Mouse (Mus musculus) heart, adult 2 months (tissue): ENCODE data around the gene Csnk1g1. TPM values are rescaled to one million over a fixed set of nuclear protein-coding genes. Genes with fewer than 3 reads are reported as not detected.

Source experiments
- DNase-seq, 2 experiments: peaks; one replicate each; pipeline ENCODE4 v3.0.0; 2021
- H3K27ac ChIP-seq: fragments of 200-600 bp; 2 replicates; pipeline ENCODE4 v1.8.1; 2022
- H3K27me3 ChIP-seq: fragments of 200-500 bp; 2 replicates; pipeline ENCODE4 v1.6.1; 2012; ENCODE audit warnings: mild to moderate bottlenecking, low read length, inconsistent platforms, mixed read lengths; ENCODE audit not compliant: control insufficient read depth, insufficient read depth
- H3K36me3 ChIP-seq: fragments of 200-500 bp; 2 replicates; pipeline ENCODE4 v1.6.1; 2012; ENCODE audit warnings: low read length, inconsistent platforms; ENCODE audit not compliant: control insufficient read depth, insufficient read depth
- H3K4me1 ChIP-seq: fragments of 200-500 bp; 2 replicates; pipeline ENCODE4 v1.6.1; 2011; ENCODE audit warnings: low read length; ENCODE audit not compliant: control insufficient read depth, insufficient read depth
- H3K4me3 ChIP-seq: fragments of 200-600 bp; 2 replicates; pipeline ENCODE4 v1.8.1; 2022
- H3K79me2 ChIP-seq: fragments of 200-500 bp; replicated peaks from 2 replicates; pipeline ENCODE4 v1.6.1; 2012; ENCODE audit warnings: mild to moderate bottlenecking, inconsistent platforms, low read length, moderate library complexity, mixed read lengths; ENCODE audit not compliant: control insufficient read depth, insufficient read depth
- H3K9ac ChIP-seq: fragments of 200-500 bp; 2 replicates; pipeline ENCODE4 v1.6.1; 2012; ENCODE audit warnings: low read depth, mild to moderate bottlenecking, control low read depth, inconsistent platforms, low read length, mixed read lengths
- CTCF ChIP-seq: fragments of 200-600 bp; IDR thresholded peaks from 2 replicates; pipeline ENCODE4 v1.8.1; 2022; ENCODE audit warnings: antibody characterized with exemption, mild to moderate bottlenecking, moderate library complexity
- EP300 ChIP-seq: fragments of 200-500 bp; IDR thresholded peaks from 2 replicates; pipeline ENCODE4 v1.6.1; 2011; ENCODE audit warnings: low read depth, low read length, control low read depth; ENCODE audit not compliant: insufficient read depth
- POLR2A ChIP-seq: fragments of 200-500 bp; IDR thresholded peaks from 2 replicates; pipeline ENCODE4 v1.6.1; 2011; ENCODE audit warnings: mild to moderate bottlenecking, low read depth, low read length, control low read depth; ENCODE audit not compliant: insufficient read depth
- WGBS: fragments of 180-500 bp; shearing (Covaris S2); methylation state at CpG from one replicate; pipeline ENCODE4 v1.1.7; 2018; 5-methylcytosine and 5-hydroxymethylcytosine counted together
- intact Hi-C: fragments of 180-260 bp; cut with DNase I; formaldehyde crosslinking; loops from one replicate; pipeline ENCODE4 v1.15.1; 2025
- polyA plus RNA-seq: library from polyadenylated mRNA; depleted of rRNA; stranded (reverse); fragments of >200 nt; gene quantifications from 2 replicates; pipeline ENCODE4 v1.2.3, GENCODE M21; 2012
- total RNA-seq, 2 experiments: library from RNA; stranded (reverse); gene quantifications; 2 replicates each; pipeline ENCODE4 v1.2.3; 2021

Csnk1g1 gene
- total and polyA plus RNA-seq, 3 experiments, result 3.6 to 10.8 (median 8.8) TPM

GRCm38 (mm10) chr9:66070151-66070550 is 161.4 kb downstream of the Csnk1g1 start:
- peaks cover 6% of the 10 kb centered on the region for H3K4me1 ChIP-seq
- 92% methylated on average over 5 of the region's 5 CpGs for WGBS
- intact Hi-C loops, result no loop called here
- no peak for TF ChIP-seq EP300
- no peak for TF ChIP-seq CTCF
- TF ChIP-seq POLR2A, result no peak
- DNase-seq, result no peak
- H3K27me3 ChIP-seq, result peaks cover 2% of the 10 kb centered on the region; the same call in 1 of the 2 replicates
- H3K79me2 ChIP-seq, result no peaks in the 10 kb centered on the region
- no peak overlapping the region for H3K27ac ChIP-seq
- no peak overlapping the region for H3K4me3 ChIP-seq
- no peak overlapping the region for H3K9ac ChIP-seq
- no peaks in the 10 kb centered on the region for H3K36me3 ChIP-seq

DNA sequence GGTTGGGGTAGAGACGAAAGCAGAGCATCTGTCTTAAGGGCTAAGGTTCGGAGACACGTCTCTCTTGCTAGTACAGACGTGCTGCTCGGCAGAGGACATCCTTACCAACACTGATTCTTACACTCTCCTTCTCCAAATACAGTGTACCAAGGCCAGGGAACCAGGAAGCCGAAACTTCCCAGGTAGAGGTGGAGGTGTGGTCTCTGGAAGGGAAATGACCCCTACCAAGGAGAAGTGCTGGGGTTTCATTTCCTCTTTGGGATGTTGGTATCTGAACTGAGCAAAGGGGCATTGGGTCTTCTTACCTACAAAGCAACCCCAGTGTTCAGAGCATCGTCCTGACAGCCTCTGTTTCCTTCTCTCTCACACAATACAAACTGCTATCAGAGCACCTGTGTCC is 164.0 kb downstream of the Csnk1g1 start:
- no peak for DNase-seq
- WGBS, result 85% methylated on average over 7 of the region's 7 CpGs
- Histone ChIP-seq H3K27me3 (peaks cover 2% of the 10 kb centered on the region; the same call in 1 of the 2 replicates), H3K4me1 (peaks cover 6% of the 10 kb centered on the region), H3K79me2 (no peaks in the 10 kb centered on the region), H3K4me3 (no peak overlapping the region), H3K27ac (no peak overlapping the region), H3K9ac (no peak overlapping the region), H3K36me3 (no peaks in the 10 kb centered on the region)
- intact Hi-C loops, result no loop called here
- TF ChIP-seq EP300, result no peak

DNA sequence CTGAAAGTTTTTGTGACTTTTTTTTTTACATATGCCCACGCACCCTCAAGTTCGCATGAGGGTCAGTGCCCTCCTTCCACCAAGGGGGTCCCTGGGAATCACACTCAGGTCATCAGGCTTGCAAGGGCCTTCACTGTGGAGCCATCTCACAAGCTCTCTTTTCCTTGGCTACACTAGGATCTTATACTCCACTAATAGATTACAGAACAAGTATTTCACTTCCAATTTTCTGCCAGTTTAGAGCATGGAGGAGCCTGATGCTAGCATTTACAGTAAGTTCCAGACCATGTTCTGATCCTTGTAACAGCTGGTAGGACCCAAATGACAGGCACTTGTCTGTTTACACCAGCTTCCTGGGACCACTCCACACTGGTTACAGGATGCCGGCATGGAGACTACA is 169.3 kb downstream of the Csnk1g1 start:
- DNase-seq, result no peak
- H3K4me1 ChIP-seq, result no peaks in the 10 kb centered on the region
- H3K36me3 ChIP-seq, result no peaks in the 10 kb centered on the region
- H3K79me2 ChIP-seq, result no peaks in the 10 kb centered on the region
- no peak for TF ChIP-seq CTCF
- TF ChIP-seq EP300, result no peak
- no peak for TF ChIP-seq POLR2A
- no peak overlapping the region for H3K27ac ChIP-seq
- WGBS, result 68% methylated on average over 3 of the region's 3 CpGs
- H3K27me3 ChIP-seq, result no peaks in the 10 kb centered on the region
- intact Hi-C loops, result no loop called here
- no peak overlapping the region for H3K9ac ChIP-seq
- no peak overlapping the region for H3K4me3 ChIP-seq

DNA sequence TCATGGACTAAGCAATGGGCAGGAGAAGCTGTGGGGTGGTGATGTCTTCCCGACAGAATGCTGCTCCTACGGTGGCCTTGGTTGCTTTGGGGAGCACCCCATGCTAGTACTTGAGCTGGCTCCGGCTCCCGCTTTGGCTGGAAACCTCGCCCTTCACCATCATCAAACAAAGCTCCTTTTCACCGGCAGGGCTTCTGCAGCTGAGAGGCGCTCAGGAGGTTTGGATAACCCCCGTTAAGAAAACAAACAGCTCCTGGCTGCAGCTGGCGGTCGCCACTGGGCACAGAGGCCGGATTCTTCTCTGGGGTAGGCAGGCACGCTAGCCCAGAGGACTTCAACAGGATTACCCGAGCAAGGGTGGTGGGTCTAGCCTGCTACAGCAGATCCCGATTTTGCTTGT is 169.8 kb downstream of the Csnk1g1 start:
- Histone ChIP-seq H3K9ac (no peak overlapping the region), H3K27ac (no peak overlapping the region)
- intact Hi-C loops, result no loop called here

DNA sequence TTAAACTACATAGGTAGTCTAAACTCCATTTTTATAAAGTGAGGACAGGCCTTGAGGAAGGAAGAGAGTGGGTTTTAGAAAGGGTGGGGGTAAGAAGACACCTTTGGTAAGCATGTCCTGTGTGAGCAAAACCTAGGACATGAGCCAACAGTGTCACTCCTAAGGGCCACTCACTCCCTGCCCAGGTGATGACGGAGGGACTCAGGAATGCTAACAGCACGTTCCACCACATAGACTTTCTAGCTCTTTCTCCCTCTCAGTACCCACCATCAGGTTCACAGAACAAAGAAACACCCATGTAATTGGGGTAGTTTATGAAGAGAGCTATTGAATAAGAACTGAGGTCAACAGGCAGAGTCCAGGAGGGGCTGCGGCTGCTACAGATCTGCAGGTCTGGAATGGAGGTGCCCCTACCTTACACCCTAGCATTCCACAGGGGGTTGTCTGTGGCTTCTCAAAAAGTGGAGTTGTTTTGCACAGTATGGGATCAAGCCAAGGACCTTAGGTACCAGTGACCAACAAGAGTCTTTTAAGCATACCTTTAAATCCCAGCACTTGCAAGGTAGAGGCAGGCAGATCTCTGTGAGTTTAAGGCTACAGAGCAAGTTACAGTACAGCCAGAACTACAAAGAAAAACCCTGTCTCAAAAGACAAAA is 172.2 kb downstream of the Csnk1g1 start:
- no peak for DNase-seq
- Histone ChIP-seq H3K27ac (no peak overlapping the region), H3K9ac (no peak overlapping the region), H3K27me3 (no peaks in the 10 kb centered on the region), H3K79me2 (no peaks in the 10 kb centered on the region), H3K4me3 (no peak overlapping the region), H3K36me3 (no peaks in the 10 kb centered on the region), H3K4me1 (no peaks in the 10 kb centered on the region)
- WGBS, result 67% methylated on average over 3 of the region's 3 CpGs
- intact Hi-C loops, result no loop called here
- TF ChIP-seq EP300 (no peak), CTCF (no peak), POLR2A (no peak)

More for the DNA sequence above, 169.8 kb downstream of the Csnk1g1 start:
- no peaks in the 10 kb centered on the region for H3K79me2 ChIP-seq
- no peaks in the 10 kb centered on the region for H3K4me1 ChIP-seq
- DNase-seq, result no peak
- no peak for TF ChIP-seq POLR2A
- no peak for TF ChIP-seq EP300
- TF ChIP-seq CTCF, result no peak
- H3K36me3 ChIP-seq, result no peaks in the 10 kb centered on the region
- no peaks in the 10 kb centered on the region for H3K27me3 ChIP-seq
- WGBS, result 19% methylated on average over 14 of the region's 14 CpGs
- no peak overlapping the region for H3K4me3 ChIP-seq

DNA sequence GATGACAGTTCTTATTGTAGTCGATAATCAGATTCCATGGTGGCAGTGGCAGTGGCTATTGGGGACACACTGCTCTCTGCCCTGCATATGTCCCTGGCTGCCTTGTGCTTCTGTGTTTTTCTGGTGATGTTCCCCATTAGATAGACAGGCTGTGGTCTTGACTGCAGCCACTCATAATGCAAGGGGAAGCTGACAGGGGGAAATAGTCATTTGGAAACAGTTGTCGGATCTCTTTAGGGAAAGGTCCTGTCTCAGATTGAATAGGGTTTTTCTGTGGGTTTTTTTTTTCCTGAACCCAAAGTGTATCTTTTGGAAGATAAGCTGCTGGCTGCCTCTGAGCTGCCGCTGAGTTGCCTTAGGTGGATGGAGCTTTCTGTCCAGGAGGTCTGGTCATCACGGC is 173.3 kb downstream of the Csnk1g1 start:
- no peak for DNase-seq
- Histone ChIP-seq H3K4me1 (no peaks in the 10 kb centered on the region), H3K79me2 (no peaks in the 10 kb centered on the region), H3K9ac (no peak overlapping the region), H3K27me3 (no peaks in the 10 kb centered on the region), H3K36me3 (no peaks in the 10 kb centered on the region), H3K4me3 (no peak overlapping the region), H3K27ac (no peak overlapping the region)
- TF ChIP-seq POLR2A, result no peak
- no peak for TF ChIP-seq CTCF
- no peak for TF ChIP-seq EP300
- intact Hi-C loops, result no loop called here
- WGBS, result 62% methylated on average over 4 of the region's 4 CpGs
